Mouse (Mus musculus) hindbrain, embryonic 11.5 days (tissue): ENCODE results near the gene P2ry2. TPM values are rescaled to one million over a fixed set of nuclear protein-coding genes. Genes with fewer than 3 reads are reported as not detected.

Experiments used
- ATAC-seq: fragments of 200-750 bp; cut with Nextera tagmentation; 2 replicates; pipeline ENCODE4 v1.8.0; 2017; ENCODE audit warnings: mild to moderate bottlenecking, moderate TSS enrichment, moderate library complexity; ENCODE audit not compliant: low FRiP score
- DNase-seq: peaks from one replicate; pipeline ENCODE4 v3.0.0-alpha.2; 2015; ENCODE audit warnings: low spot score
- H3K27ac ChIP-seq: fragments of 300-500 bp; sonication (generic); 2 replicates; pipeline ENCODE4 v1.5.1; 2014; ENCODE audit warnings: mild to moderate bottlenecking, low read depth, low read length
- H3K27me3 ChIP-seq: fragments of 300-500 bp; sonication (generic); 2 replicates; pipeline ENCODE4 v1.6.1; 2014; ENCODE audit warnings: mild to moderate bottlenecking, low read length, moderate library complexity, mixed read lengths; ENCODE audit not compliant: control insufficient read depth, insufficient read depth
- H3K36me3 ChIP-seq: fragments of 300-500 bp; sonication (generic); 2 replicates; pipeline ENCODE4 v1.6.1; 2014; ENCODE audit warnings: mild to moderate bottlenecking, low read length, moderate library complexity, mixed read lengths; ENCODE audit not compliant: control insufficient read depth, insufficient read depth
- H3K4me1 ChIP-seq: fragments of 300-500 bp; sonication (generic); replicated peaks from 2 replicates; pipeline ENCODE4 v1.6.1; 2014; ENCODE audit warnings: low read length, mixed read lengths; ENCODE audit not compliant: control insufficient read depth, insufficient read depth
- H3K4me2 ChIP-seq: fragments of 300-500 bp; sonication (generic); replicated peaks from 2 replicates; pipeline ENCODE4 v1.6.1; 2014; ENCODE audit warnings: mild to moderate bottlenecking, low read depth, low read length
- H3K4me3 ChIP-seq: fragments of 300-500 bp; sonication (generic); 2 replicates; pipeline ENCODE4 v1.5.1; 2014; ENCODE audit warnings: low read depth, low read length
- H3K9ac ChIP-seq: fragments of 300-500 bp; sonication (generic); 2 replicates; pipeline ENCODE4 v1.6.1; 2014; ENCODE audit warnings: low read depth, low read length
- H3K9me3 ChIP-seq: fragments of 300-500 bp; sonication (generic); 2 replicates; pipeline ENCODE4 v1.6.1; 2016; ENCODE audit warnings: low read length; ENCODE audit not compliant: control insufficient read depth
- WGBS: fragments of 180-500 bp; shearing (Covaris S2); extraction: QIAGEN DNeasy Blood & Tissue Kit; methylation state at CpG from one replicate; pipeline ENCODE4 v1.1.7; 2014; 5-methylcytosine and 5-hydroxymethylcytosine counted together
- polyA plus RNA-seq: library from polyadenylated mRNA; unstranded; fragments of >200 nt; fragmentation: Nextera tagmentation; extraction: Ambion mirVana; gene quantifications from 2 replicates; pipeline ENCODE4 v1.2.1, GENCODE M21; 2014

P2ry2 gene
- polyA plus RNA-seq, 1 experiment from 2014 or later = 0.73 TPM

DNA sequence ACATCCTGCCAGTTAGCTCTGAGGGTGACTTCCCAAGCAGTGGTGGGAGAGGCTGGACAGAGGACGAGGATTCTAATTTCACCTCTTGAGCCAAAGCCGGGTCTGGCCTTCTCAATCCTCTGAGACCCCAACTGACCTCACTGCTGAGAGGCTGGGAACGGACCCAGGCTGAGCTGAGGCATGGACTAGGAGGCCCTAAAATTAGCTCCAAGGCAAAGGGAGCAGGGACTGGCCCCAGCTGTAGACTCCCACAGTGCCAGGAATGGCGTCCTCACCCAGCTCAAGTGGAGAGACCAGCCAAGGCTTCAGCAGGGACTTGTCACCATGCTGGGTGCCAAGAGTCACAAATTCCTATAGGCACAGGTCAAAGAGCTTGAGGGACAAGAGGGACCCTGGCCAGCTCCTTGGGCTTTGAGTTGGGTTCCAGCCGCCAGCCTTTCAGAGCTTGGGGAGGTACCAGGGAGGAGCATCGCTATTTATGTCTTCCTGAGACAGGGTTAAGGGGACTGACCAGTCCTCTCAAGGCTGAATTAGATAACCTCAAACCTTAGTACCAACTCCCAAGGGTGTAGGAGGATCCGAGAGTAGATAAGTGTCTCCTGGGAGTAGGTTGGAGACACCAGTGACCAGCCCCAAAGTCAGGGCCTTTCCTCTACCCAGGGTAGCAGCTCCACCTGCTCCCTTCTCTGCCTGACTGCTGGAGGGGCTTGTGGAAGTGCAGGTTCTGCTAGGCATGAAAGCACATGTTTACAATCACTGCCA, 36.8 kb upstream of the P2ry2 start:
- no peaks in the 10 kb centered on the region for H3K4me1 ChIP-seq
- no peak overlapping the region for H3K4me2 ChIP-seq
- no peak for DNase-seq
- 80% methylated on average over 7 of the region's 7 CpGs for WGBS
- no peak overlapping the region for H3K27ac ChIP-seq
- no peak for ATAC-seq
- no peak overlapping the region for H3K4me3 ChIP-seq
- no peaks in the 10 kb centered on the region for H3K27me3 ChIP-seq
- no peak overlapping the region for H3K9ac ChIP-seq
- no peaks in the 10 kb centered on the region for H3K9me3 ChIP-seq
- H3K36me3 ChIP-seq = no peaks in the 10 kb centered on the region

DNA sequence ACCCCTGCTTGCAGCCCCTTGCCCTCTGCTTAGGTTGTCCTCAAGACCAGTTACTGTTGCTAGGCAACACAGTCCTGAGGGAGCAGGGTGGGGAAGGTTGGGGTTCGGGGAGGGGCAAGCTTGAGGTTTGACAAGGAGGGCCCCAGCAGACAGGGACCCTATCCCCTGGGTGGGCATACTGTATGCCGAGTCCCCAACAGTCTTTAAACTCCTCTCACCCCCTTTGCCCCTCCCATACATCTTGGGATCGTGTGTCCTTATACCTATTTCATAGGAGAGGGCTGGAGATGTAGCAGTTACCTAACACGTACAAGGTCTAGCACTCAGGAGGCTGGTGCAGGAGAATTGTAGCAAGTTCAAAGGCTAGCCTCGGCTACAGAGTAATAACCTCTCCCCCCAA, 35.6 kb upstream of the P2ry2 start:
- no peaks in the 10 kb centered on the region for H3K4me1 ChIP-seq
- H3K27me3 ChIP-seq = no peaks in the 10 kb centered on the region
- WGBS = 74% methylated on average over 5 of the region's 5 CpGs
- H3K4me3 ChIP-seq = no peak overlapping the region
- no peaks in the 10 kb centered on the region for H3K9me3 ChIP-seq
- no peak for DNase-seq
- H3K36me3 ChIP-seq = no peaks in the 10 kb centered on the region
- H3K27ac ChIP-seq = no peak overlapping the region
- H3K4me2 ChIP-seq = no peak overlapping the region
- no peak for ATAC-seq
- H3K9ac ChIP-seq = no peak overlapping the region

DNA sequence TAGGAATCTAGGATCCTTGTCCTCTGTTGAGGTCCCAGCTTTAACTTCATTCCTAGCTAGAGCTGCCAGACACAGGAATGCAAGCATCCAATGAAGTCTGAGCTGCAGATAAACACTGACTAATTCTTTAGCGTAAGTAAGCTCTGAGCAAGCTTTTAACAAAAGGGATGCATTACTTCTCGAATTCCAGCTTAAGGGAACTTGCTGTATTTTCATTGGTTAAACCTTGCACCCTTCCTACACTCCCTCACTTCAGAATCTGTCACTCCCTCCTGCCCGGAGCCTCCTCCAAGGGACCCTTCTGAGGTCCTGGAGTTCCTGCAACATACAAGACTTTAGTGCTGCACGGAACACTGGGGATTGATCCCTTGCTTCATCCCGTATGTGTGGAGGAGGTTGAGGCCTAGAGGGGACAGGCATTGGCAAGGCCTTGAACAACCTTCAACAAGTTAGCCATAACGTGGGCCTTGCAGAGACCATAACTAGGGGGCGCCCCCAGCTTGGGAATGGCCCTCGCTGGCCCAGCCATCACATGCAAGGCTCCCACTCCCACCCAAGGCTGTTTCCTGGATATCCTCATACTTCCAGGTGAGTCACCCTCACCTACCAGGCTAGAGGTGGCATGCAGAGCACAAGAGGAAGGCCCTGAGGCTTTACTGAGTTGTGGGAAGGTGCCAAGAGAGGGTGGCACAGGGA, 31.3 kb upstream of the P2ry2 start:
- Histone ChIP-seq H3K4me3 (no peak overlapping the region), H3K36me3 (no peaks in the 10 kb centered on the region), H3K9ac (no peak overlapping the region), H3K4me2 (no peak overlapping the region), H3K27ac (no peak overlapping the region), H3K4me1 (no peaks in the 10 kb centered on the region), H3K9me3 (no peaks in the 10 kb centered on the region), H3K27me3 (no peaks in the 10 kb centered on the region)
- no peak for DNase-seq
- 68% methylated on average over 8 of the region's 8 CpGs for WGBS
- no peak for ATAC-seq

DNA sequence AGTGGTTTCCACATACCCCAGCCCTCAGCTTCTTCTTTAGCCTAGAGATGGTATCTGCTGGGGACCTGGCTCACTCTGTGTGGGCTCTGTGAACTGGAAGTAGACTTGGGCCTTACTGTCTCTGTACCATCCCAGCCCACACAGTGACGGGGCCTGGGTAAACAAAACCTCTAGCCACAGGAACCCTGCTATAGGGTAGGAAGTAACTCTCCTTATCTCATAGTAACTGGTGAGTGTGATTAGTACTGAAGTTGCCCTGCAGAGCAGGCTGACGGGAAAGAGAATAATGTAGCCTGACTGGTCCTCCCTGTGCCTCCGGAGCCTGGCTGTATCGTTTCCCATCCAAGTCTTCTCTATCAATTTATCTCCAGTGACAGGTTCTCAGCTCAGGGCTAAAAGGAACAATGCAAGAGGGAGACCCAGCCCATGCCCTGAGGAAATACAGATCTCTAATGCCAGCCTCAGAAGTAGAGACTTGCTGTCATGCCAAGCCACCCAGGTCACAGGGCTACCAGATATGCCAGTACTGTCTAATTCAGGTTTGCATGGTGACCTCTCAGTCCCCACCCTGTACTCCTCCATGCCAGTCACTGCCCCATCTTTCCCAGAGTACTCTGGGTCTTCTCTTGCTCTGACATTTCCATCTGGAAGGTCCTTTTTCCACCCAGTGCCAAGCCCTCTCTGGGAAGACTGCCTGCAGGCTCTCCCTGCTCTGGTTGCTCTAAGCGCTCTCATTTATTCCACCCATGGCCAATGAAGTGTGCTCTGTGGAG, 29.5 kb upstream of the P2ry2 start:
- Histone ChIP-seq H3K27ac (no peak overlapping the region), H3K36me3 (no peaks in the 10 kb centered on the region), H3K27me3 (no peaks in the 10 kb centered on the region), H3K9me3 (no peaks in the 10 kb centered on the region), H3K9ac (no peak overlapping the region), H3K4me2 (no peak overlapping the region), H3K4me1 (no peaks in the 10 kb centered on the region), H3K4me3 (no peak overlapping the region)
- DNase-seq = no peak
- WGBS = 55% methylated on average over 5 of the region's 5 CpGs
- no peak for ATAC-seq

DNA sequence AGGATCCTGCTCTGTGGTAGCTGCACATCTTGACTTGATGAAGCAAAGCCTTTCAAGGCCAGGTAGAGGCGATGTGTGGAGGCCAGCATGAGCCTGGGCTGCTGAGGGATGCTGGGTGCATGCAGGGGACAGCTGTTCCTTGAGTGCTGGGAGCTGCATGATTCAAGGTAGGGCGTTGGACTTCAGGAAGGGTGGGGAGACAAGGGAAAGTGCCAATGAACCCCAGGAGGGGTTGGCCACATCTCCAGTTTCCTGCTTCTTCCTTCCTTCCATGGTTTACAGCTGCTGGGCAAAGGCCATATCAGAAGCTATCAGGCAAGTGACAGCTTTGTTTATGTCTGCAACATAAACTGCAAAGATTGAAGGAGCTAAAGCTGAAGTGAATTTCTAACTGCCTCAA, 28.9 kb upstream of the P2ry2 start:
- no peak overlapping the region for H3K27ac ChIP-seq
- DNase-seq (no peak), ATAC-seq (no peak)
- H3K4me1 ChIP-seq = no peaks in the 10 kb centered on the region
- H3K27me3 ChIP-seq = no peaks in the 10 kb centered on the region
- no peaks in the 10 kb centered on the region for H3K36me3 ChIP-seq
- WGBS = 67% methylated on average over 2 of the region's 2 CpGs
- no peaks in the 10 kb centered on the region for H3K9me3 ChIP-seq
- H3K4me3 ChIP-seq = no peak overlapping the region
- no peak overlapping the region for H3K9ac ChIP-seq
- no peak overlapping the region for H3K4me2 ChIP-seq

DNA sequence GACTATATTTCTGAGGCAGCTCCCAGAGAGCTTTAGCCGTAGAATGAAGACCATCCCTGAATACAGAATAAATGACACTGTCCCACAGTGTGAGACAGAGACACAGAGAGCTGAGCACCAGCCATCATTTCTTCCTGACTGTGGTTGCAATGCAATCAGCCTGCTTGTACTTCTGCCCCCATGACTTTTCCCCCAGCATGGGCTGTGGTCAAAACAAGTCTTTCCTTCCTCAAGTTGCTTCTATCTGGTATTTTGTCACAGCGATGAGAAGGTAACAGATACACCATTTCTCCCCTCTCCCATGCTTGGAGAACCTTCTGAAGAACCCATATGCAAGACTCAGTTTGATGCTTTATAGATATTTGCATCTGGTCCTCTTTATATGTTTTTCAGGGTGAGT, 20.7 kb upstream of the P2ry2 start:
- Histone ChIP-seq H3K27me3 (no peaks in the 10 kb centered on the region), H3K36me3 (no peaks in the 10 kb centered on the region), H3K4me3 (no peak overlapping the region), H3K9me3 (no peaks in the 10 kb centered on the region), H3K9ac (no peak overlapping the region), H3K4me1 (no peaks in the 10 kb centered on the region), H3K4me2 (no peak overlapping the region), H3K27ac (no peak overlapping the region)
- no peak for DNase-seq
- WGBS = 87% methylated on average over 2 of the region's 2 CpGs
- ATAC-seq = no peak

DNA sequence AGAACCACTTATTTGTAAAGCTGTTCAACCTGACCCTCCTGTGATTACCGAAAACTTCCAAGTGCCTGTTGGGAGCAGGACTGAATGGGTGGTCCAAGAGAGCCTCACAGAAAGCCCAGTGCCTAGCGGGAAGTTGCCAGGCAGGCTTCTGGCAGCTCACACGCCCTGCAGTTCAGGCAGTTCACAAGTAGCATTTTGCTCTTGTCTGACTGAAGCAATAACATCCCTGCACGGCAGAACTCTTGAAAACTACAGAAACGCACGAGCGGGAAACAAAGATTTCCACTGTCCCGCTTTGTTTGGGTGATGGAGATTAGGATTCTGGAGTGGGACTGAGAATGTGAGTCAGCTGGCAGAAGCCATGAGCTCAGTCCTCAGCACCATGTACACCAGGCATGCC, 18.6 kb upstream of the P2ry2 start:
- Histone ChIP-seq H3K36me3 (no peaks in the 10 kb centered on the region), H3K9me3 (no peaks in the 10 kb centered on the region), H3K4me1 (no peaks in the 10 kb centered on the region), H3K4me3 (no peak overlapping the region), H3K27ac (no peak overlapping the region), H3K27me3 (no peaks in the 10 kb centered on the region), H3K9ac (no peak overlapping the region), H3K4me2 (no peak overlapping the region)
- ATAC-seq (no peak), DNase-seq (no peak)
- 66% methylated on average over 8 of the region's 8 CpGs for WGBS

DNA sequence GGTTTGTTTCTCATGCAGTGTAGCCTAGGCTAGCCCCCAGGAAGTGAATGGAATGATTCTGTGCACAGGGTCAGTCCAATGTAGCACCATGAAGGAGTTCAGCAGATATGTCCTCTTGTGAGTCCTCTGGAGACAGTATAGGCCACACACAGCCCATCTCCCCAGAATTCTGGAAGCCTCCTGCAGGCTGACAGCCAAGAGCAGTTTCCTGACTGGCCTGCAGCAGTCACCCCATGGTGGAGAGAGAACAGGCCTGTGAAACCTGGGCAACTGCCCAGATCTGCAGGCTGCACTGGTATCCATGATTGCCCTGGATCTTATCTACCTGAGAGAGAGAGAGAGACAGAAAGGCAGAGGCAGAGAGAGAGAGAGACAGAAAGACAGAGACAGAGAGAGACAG, 18.1 kb upstream of the P2ry2 start:
- DNase-seq = no peak
- no peaks in the 10 kb centered on the region for H3K4me1 ChIP-seq
- H3K9ac ChIP-seq = no peak overlapping the region
- ATAC-seq = no peak
- no peaks in the 10 kb centered on the region for H3K9me3 ChIP-seq
- no peak overlapping the region for H3K27ac ChIP-seq
- H3K4me3 ChIP-seq = no peak overlapping the region
- H3K27me3 ChIP-seq = no peaks in the 10 kb centered on the region
- no peak overlapping the region for H3K4me2 ChIP-seq
- no peaks in the 10 kb centered on the region for H3K36me3 ChIP-seq
